Mouse (Mus musculus) left cerebral cortex, postnatal 25 days (tissue): ENCODE results near the gene Agxt. TPM values are rescaled to one million over a fixed set of nuclear protein-coding genes. Genes with fewer than 3 reads are reported as not detected.

Experiments
- DNase-seq, 2 experiments: peaks; one replicate each; pipeline ENCODE4 v3.0.0; 2022; ENCODE audit warnings: low spot score in 2 of 2, mixed read lengths in 1 of 2
- intact Hi-C: fragments of 180-260 bp; cut with DNase I; formaldehyde crosslinking; loops from one replicate; pipeline ENCODE4 v1.15.1; 2025
- total RNA-seq, 2 experiments: library from RNA; stranded (reverse); gene quantifications; 2 replicates each; pipeline ENCODE4 v1.2.3; 2021

The Agxt gene
- total RNA-seq, 2 experiments from 2014 or later = not detected

- DNase-seq = peak; percentile 9 to 83
- intact Hi-C loops = no loop called here
Measured at GRCm38 (mm10) chr1:93139713-93140112, 4.7 kb downstream of the Agxt start.

GRCm38 (mm10) chr1:93142871-93143270 is 7.8 kb downstream of the Agxt start:
- intact Hi-C loops = no loop called here
- no peak for DNase-seq

- DNase-seq = no peak
- intact Hi-C loops = no loop called here
Measured at GRCm38 (mm10) chr1:93144176-93144575, 9.1 kb downstream of the Agxt start.

GRCm38 (mm10) chr1:93150907-93151661 is 16.0 kb downstream of the Agxt start:
- DNase-seq = no peak
- intact Hi-C loops = no loop called here

GRCm38 (mm10) chr1:93157566-93157965 is 22.5 kb downstream of the Agxt start:
- DNase-seq = no peak
- intact Hi-C loops = no loop called here

GRCm38 (mm10) chr1:93158916-93159315 is 23.9 kb downstream of the Agxt start:
- intact Hi-C loops = no loop called here
- no peak for DNase-seq

GRCm38 (mm10) chr1:93159566-93160500 is 24.8 kb downstream of the Agxt start:
- intact Hi-C loops = no loop called here

GRCm38 (mm10) chr1:93160501-93161133 is 25.6 kb downstream of the Agxt start, which contains the start of gene 2310007B03Rik:
Gene 2310007B03Rik, minus strand, starts transcription at chr1:93160948.
- DNase-seq = no peak
- intact Hi-C loops = no loop called here

More at GRCm38 (mm10) chr1:93159566-93160500, 24.8 kb downstream of the Agxt start:
- DNase-seq = no peak

- DNase-seq = no peak
- intact Hi-C loops = no loop called here
Measured at GRCm38 (mm10) chr1:93161350-93161749, 26.3 kb downstream of the Agxt start.

GRCm38 (mm10) chr1:93161921-93162320 is 26.9 kb downstream of the Agxt start:
- no peak for DNase-seq
- intact Hi-C loops = no loop called here

GRCm38 (mm10) chr1:93162588-93162987 is 27.5 kb downstream of the Agxt start:
- intact Hi-C loops = no loop called here
- DNase-seq = no peak

GRCm38 (mm10) chr1:93165447-93165846 is 30.4 kb downstream of the Agxt start:
- intact Hi-C loops = no loop called here
- no peak for DNase-seq

- no peak for DNase-seq
- intact Hi-C loops = no loop called here
Measured at GRCm38 (mm10) chr1:93166346-93167079, 31.5 kb downstream of the Agxt start.

- intact Hi-C loops = no loop called here
Measured at GRCm38 (mm10) chr1:93168295-93168775, 33.3 kb downstream of the Agxt start, which contains the start of gene Crocc2. Gene Crocc2, plus strand, starts transcription at chr1:93168725.

GRCm38 (mm10) chr1:93173665-93174064 is 38.6 kb downstream of the Agxt start:
- peak in 1 of 2 experiments; percentile 39 for DNase-seq
- intact Hi-C loops = loop anchor here (2.0 to 5.0 kb wide), 3 partner anchors 61 to 334 kb away; partner anchors contain the start of genes Mterf4 and Sned1

More at GRCm38 (mm10) chr1:93168295-93168775, 33.3 kb downstream of the Agxt start, which contains the start of gene Crocc2:
- no peak for DNase-seq

- peak; percentile 77 to 80 for DNase-seq
- intact Hi-C loops = loop anchor here (2.0 to 5.0 kb wide), 3 partner anchors 60 to 333 kb away; partner anchors contain the start of genes Mterf4 and Sned1
Measured at GRCm38 (mm10) chr1:93174399-93174798, 39.4 kb downstream of the Agxt start.

GRCm38 (mm10) chr1:93175849-93176248 is 40.8 kb downstream of the Agxt start:
- intact Hi-C loops = loop anchor here (2.0 kb wide), 1 partner anchor 59 kb away; the partner anchor contains the start of gene Sned1
- no peak for DNase-seq

GRCm38 (mm10) chr1:93176525-93177332 is 41.7 kb downstream of the Agxt start:
- intact Hi-C loops = no loop called here
- peak; percentile 30 to 37 for DNase-seq
